Mouse (Mus musculus) MEL (cell line): ENCODE measurements around the gene Rab22a.

Experiments
- CTCF ChIP-seq, 3 experiments: IDR thresholded peaks in 2 of 3; conservative IDR thresholded peaks in 1 of 3; 2 replicates each; pipeline ENCODE4 v1.5.1; 2011 to 2012; ENCODE audit warnings: low read length in 3 of 3, low read depth in 2 of 3, mild to moderate bottlenecking in 2 of 3, improper control_type of control experiment in 1 of 3, inconsistent platforms in 1 of 3, mixed read lengths in 1 of 3, moderate library complexity in 1 of 3; ENCODE audit not compliant: control insufficient read depth in 1 of 3, insufficient read depth in 1 of 3, poor library complexity in 1 of 3, severe bottlenecking in 1 of 3
- MYC ChIP-seq: IDR thresholded peaks from 2 replicates; pipeline ENCODE4 v1.6.1; 2011; ENCODE audit warnings: low read depth, mild to moderate bottlenecking, low read length, improper control_type of control experiment, moderate library complexity
- POLR2A ChIP-seq, 2 experiments: IDR thresholded peaks; 2 replicates each; pipeline ENCODE4 v1.6.1; 2011 to 2012; ENCODE audit warnings: low read length in 2 of 2, mild to moderate bottlenecking in 2 of 2, control low read depth in 1 of 2, improper control_type of control experiment in 1 of 2, low read depth in 1 of 2, moderate library complexity in 1 of 2; ENCODE audit not compliant: control insufficient read depth in 1 of 2, insufficient read depth in 1 of 2, poor library complexity in 1 of 2
- POLR2AphosphoS2 ChIP-seq: IDR thresholded peaks from 2 replicates; pipeline ENCODE4 v1.6.1; 2011; ENCODE audit warnings: low read length, improper control_type of control experiment
- SIN3A ChIP-seq: IDR thresholded peaks from 2 replicates; pipeline ENCODE4 v1.6.1; 2012; ENCODE audit warnings: low read length, improper control_type of control experiment, inconsistent platforms
- TCF12 ChIP-seq: IDR thresholded peaks from 2 replicates; pipeline ENCODE4 v1.6.1; 2014; ENCODE audit warnings: low read depth, mild to moderate bottlenecking, inconsistent platforms, low read length, improper control_type of control experiment, moderate library complexity
- ZKSCAN1 ChIP-seq: IDR thresholded peaks from 2 replicates; pipeline ENCODE4 v1.6.1; 2012; ENCODE audit warnings: low read depth, mild to moderate bottlenecking, inconsistent platforms, low read length, improper control_type of control experiment, moderate library complexity

DNA sequence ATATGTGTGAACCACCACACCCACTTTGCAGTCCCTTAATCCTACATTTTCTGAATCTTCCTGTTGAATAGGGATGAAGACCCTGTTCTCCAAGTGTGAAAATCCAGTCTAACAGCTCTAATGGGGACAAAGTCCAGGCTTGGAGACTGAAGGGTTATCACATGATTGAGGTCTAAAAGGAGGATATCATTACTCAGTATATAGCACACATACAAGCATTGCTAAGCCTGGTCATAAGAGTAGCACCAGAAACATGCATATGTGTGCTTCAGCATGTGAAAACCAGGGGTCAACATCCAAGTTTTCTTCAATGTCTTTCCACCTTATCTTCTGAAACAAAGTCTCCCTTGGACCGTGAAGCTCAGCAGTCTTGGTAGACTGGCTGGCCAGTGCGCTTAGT lies 19.0 kb downstream of the Rab22a start:
- no peak for TF ChIP-seq CTCF (IDR thresholded peaks at IDR 0.05 in 2 of 3, conservative IDR thresholded peaks at IDR 0.05 in 1 of 3; ENCODE audit: control insufficient read depth in 1 of 3, insufficient read depth in 1 of 3, low read depth in 2 of 3, low read length in 3 of 3, poor library complexity in 1 of 3, severe bottlenecking in 1 of 3)
- TF ChIP-seq ZKSCAN1: no peak
- TF ChIP-seq POLR2A (IDR thresholded peaks at IDR 0.05; ENCODE audit: control insufficient read depth in 1 of 2, insufficient read depth in 1 of 2, low read depth in 1 of 2, low read length in 2 of 2, poor library complexity in 1 of 2): no peak
- TF ChIP-seq TCF12: no peak
- no peak for TF ChIP-seq POLR2AphosphoS2
- TF ChIP-seq SIN3A: no peak
- no peak for TF ChIP-seq MYC
